Mouse (Mus musculus) layer of hippocampus, adult 8-10 months (tissue): Measurements from ENCODE around the gene Kcnj6. TPM values are rescaled to one million over a fixed set of nuclear protein-coding genes. Genes with fewer than 3 reads are reported as not detected.

ENCODE experiments used
- DNase-seq, 2 experiments: peaks; one replicate each; pipeline ENCODE4 v3.0.0; 2022; ENCODE audit warnings: low spot score in 2 of 2
- total RNA-seq, 4 experiments: library from RNA; stranded (reverse); gene quantifications; 2 replicates each; pipeline ENCODE4 v1.2.4; 2022

Gene Kcnj6
- total RNA-seq, 4 experiments from 2014 or later, result 96.6 to 128 (median 116) TPM

DNA sequence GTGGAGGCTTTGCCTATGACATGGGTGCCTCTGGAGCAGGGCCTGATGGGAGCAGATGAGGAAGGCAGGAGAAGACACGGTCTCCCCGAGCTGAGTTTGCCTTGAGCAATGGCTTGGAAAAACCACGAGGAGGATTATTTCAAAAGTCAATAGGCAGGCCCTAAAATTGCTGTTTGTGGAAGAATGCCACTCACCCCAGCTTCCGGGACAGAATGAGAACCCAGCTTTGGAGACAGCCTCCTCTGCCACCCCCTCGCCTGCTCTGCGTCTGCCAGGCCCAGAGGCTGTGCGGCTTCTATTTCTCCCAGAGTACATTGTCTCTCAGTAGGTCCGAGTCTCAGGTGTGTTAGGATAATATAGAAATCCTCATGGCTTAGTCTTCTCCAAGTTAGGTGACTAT, 64.8 kb downstream of the Kcnj6 start:
- DNase-seq, result peak; percentile 63 to 73

DNA sequence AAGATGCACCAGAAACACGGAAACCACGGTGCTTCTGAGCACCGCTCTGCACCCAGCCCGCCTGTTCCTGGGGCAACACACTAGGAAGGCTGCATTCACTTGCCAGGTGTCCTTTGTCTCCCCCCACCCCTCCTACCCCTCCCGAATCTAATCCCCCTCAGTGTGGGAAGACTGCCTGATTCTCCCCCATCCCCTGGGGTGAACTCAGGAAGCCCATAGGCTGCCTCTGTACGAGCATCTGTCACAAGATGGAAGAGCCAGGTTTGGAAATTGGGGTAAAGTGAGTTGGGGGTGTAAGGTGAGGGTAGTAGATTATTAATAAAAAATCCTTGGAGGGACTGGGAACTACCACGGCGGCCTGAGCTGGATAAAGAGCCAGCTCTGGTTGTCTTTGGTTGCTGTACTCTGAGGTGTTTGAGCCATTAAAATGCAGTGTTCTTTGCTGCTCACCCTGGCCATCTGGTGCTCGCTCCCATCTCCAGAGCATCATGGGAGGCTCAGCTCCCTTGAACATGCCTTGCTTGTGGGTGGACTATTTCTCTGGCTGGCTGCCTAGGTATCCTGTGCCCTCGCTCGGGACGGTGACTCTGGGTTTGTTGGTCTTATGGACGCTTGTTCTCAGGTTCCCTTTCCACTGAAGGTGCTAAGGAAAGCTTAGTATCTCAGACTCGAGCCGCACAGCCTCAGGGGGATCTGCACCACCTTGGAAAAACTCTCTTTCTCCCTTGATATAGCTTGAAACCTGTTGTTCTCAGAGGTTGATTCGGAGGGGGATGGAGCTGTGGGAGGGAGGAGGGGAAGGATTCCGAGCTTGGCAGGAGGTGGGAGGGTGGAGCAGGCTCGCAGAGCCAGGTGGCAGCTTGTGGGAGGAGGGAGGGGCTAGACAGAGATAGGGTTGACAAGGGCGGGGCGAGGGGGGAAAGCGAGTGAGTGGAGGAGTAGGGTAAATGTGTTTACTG, 65.9 kb downstream of the Kcnj6 start:
- peak; percentile 72 to 78 for DNase-seq

DNA sequence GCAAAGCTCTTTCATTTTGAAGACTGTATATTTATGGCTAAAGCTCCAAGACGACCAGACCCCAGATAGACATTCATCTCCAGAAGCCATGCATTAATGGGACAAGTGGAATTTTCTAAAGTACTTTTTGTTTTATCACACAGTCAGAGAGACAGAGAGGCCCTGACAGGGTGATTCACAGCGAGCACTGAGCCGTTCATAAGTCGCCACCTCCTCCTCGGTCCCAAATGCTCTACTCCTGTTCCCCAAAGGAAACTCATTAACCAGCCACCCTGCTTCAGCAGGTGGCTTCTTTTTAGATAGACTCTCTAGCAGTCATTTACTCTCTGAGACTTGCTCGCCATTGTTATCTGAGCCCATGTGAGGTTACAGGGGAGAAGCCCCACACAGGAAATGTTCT, 72.1 kb downstream of the Kcnj6 start:
- no peak for DNase-seq

DNA sequence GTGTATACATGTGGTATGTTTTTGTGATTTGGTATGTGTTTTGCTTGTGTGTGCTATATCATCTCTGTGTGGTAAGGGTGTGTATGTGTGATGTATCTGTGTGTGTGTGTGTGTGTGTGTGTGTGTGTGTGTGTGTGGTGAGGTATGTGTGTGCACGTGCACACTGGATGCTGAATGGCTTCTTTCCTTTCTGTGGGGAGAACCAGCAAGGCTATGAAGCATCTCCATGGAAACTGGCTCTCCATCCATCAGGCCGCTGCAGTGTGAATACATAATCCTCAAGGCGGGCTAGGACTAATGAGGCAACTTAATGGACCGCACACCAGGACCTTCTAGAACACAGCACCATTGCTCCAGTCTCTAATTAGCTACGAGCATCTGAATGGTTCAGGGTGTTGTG, 78.3 kb downstream of the Kcnj6 start:
- peak; percentile 44 to 49 for DNase-seq

DNA sequence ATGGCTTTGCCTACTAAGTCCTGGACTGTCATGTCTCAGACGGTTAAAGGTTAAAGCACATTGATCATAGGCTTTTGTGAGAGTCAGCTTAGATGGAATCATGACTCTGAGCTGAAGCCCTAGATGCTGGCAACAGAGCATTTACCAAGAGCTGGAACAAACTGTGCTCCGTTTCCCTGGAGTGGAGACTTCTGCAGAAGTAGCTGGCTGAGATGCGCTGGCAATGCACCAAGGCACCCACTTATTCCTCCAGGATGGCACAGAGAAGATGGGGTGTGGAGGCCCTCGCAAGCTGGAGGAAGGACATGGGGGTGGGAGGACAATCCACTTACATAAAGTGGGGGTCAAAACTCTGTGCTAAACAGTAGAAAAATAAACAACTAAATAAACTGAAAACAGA, 91.5 kb downstream of the Kcnj6 start:
- DNase-seq, result peak in 1 of 2 experiments; percentile 66

DNA sequence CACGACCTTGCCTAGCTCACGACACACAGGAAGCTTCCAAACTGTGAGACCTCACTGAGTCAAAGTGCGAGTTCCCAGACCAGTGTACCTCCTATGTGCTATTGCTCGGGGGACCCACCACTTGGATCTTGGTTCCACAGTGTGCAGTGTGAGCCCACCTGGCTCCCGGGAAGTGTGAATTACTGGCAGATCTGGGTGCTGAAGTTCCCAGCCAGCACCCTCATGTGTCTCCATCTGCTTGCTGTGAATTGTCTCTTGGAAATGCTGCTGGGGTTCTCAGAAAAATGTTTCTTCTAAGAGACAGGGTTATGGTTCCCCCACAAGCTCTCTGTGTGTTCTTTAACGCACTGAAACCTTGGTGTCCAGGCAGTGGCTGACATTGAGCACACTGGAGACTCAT, 98.7 kb downstream of the Kcnj6 start:
- DNase-seq, result peak in 1 of 2 experiments; percentile 58

DNA sequence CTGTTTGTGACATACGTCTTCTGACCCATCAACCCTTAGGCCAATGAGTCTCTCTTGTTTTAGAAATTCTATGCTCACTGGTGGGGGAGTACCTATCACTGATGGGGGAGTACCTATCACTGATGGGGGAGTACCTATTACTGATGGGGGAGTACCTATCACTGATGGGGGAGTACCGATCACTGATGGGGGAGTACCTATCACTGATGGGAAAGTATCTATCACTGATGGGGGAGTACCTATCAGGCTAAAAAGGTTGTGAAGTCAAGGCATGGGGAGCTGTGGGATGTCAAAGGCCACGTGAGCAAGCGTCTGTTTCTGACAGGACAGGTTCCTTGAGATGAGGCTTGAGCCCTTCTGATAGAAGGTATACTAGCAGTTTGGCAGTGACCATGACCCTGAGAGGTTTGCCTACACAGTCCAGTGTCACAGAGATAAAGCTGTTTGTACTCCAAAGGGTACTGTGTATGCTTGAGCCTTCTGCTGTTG, 105.3 kb downstream of the Kcnj6 start:
- DNase-seq, result no peak

DNA sequence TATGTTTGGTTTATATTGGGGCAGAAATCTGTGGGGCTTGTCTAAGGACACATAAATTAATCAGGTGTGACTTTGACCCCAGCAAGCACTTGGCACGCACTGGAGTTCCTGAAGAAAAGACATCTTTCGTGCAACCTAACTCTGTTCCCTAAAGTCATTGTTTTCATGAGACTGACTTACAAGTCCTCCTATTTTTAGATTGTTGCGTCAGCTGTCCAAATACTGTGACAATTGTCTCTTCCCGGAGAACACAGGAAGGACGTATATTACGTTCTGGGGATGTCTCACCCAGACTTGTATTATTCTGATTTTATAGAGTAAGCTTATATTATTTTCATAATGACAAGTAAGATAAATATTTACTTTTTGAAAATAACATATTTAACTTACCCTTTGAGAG, 106.9 kb downstream of the Kcnj6 start:
- no peak for DNase-seq

DNA sequence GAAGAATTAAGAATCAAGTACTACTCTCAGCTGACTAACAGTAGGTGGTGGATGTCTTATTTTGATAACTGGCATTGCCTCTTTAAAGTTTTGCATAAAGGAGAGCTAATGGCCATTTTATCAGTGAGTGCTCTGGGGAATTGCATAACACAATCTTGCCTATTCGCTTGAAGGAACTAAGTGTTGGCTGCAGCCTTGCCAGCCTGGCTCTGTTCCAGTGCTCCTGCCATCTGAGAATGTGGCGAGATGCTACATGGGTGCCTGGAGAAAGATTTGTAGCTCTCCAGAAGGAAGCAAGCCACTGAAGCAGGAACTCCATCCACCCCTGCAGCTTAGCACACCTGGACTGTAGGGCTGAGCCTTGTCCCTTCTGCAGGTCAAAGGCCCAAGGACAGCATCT, 107.4 kb downstream of the Kcnj6 start:
- DNase-seq, result peak in 1 of 2 experiments; percentile 57

DNA sequence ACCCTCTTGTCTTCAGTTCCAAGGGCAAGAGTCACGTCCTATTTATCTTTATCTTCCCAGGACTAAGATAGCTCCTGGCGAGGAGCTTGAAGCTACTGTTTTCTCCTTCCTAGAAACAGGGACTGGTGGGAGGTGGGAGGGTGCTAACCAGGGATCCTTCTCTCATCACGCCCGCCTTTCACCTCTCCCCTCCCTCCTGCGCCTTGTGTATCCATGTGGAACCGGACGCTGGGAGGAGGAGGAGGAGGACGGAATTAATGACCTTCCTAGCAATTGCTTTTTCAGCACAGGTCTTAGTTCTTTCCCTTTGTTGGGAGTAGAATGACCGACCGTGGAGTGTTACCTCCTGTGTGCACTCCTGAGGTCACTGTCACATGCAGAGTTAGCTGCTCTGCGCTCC, 108.9 kb downstream of the Kcnj6 start:
- no peak for DNase-seq

DNA sequence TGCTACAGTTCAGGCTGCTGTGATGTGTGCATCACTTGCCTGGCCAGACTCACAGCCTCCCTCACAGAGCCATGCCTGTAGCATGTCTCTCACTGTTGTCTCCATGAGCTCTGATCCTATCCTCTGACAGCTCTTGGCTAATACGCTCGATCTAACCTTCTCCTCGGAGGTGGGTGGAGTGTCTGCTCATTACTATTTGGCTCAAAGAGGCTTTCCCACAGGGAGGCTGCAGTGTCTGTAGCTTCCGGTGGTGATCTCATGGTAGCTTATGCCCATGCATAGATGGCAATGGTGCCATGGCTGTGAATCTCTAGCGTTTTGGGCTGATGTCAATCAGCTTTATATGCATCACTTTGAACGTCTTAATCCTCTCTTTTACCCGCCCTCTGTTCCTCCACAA, 111.1 kb downstream of the Kcnj6 start:
- DNase-seq, result no peak

DNA sequence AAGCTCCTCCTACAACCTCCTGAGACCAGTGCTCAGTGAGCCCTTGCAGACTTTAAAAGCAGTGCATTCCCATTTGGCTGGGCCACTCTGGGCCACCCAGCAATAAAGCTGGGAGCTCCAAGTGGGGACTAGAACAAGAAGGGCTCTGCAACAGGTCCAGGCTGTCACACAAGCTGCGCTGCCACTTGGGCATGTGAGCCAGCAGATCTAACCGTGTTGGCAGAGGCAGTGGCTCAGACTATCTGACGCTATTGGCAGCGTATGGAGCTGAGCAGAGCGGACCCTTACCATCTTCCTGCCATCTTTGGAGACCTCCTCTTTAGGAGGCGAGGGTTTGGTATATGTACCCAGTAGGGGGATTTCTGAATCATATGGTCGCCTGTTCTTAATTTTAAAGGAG, 112.4 kb downstream of the Kcnj6 start:
- DNase-seq, result peak; percentile 80 to 81

DNA sequence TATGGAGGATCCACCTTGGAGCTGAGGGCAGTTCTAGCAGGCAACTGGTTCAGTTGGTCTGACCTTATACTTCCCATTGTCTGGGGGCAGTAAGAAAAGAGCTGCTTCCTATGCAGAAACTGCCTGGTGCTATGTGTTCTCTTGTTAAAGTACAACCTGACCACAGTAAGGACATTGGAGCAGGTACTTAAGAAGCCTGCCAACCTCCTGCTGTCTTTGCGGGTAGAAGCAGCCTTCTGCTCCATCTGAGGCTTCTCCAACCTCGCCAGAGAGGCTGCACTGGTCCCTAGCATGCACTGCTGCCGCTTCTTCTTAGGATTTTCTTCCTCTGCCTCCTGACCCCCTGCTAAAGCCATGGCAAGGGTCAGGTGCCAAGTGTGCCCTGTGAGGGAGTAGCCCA, 113.6 kb downstream of the Kcnj6 start:
- no peak for DNase-seq

DNA sequence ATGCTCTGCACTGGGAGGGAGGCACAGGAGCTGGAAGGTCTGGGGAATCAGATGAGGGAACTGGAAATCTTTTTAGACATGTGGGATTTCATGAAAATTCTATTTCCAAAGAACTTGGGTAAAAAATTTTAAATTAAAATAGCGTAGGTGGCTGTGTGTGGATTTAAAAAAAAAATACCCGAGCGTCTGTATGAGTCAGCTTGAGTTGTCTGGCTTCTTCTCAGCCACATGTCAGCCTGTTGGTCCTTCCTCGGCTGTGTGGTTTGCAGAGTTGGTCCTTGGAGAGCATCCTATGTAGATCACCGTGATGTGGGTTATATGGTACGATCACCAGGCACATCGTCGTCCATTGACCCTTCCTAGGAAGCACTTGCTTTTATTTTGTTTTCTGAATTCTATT, 114.3 kb downstream of the Kcnj6 start:
- DNase-seq, result peak in 1 of 2 experiments; percentile 56

DNA sequence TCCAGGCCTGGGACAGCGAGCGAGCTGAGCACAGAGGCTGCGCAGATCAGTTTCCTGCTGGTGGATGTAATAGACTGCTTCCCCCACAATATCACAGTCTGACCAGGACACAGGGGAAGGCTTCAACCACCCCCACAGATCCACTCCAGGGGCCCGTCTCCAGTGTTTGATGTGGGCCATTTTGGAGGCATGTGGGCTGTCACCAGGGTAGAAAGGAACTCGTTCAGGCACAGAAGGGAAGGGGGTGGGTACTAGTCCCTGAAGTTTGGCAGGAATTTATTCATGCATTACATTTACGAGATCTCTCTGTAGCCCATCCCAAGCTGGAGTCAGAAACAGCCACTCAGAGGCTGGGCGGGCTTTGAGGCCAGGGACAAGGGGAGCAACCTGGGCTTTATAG, 115.4 kb downstream of the Kcnj6 start:
- peak; percentile 53 to 58 for DNase-seq

DNA sequence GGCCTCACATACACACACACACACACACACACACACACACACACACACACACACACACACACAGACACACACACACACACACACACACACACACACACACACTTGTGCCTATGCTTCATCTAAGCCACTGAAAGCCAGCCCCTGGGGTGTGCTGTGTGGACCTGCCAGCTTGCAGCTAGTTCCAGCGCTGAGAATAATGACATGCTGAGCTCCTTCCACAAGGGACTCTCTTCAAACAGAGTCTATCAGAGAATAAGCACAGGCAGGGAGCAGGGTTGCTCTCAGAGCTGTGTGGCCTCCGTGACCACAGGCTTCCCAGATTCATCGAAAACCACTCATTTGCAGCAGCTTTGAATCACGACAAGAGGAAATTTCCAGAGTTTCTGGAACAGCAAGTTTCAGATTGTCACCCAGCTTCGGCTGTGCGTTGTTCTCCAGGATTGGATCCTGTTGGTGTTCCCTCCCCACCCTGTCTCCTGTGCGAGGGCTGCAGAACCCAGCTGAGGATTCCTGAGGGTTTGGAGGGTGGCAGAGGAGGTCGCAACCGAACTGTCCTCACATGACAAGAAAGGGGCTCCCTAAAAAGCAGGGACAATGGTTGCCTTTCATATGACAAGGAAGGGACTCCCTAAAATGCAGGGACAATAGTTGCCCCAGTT, 124.8 kb downstream of the Kcnj6 start:
- no peak for DNase-seq

DNA sequence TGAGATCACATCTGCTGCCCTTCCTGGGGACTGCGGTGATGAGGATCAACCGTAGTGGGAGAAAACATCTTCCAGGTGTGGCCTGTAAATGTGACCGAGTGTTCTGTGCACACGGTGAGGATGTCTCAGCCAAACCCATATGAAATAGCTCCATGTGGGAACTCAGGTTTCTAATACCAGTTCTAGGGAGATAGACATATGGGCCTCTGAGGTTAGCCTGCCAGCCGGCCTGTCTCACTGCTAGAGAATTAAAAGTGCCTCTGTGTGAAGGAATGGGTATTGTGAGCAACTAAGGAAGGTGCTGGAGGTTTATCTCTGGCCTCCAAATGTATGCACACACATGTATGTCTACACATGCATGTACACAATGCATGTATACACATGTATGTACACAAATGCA, 129.1 kb downstream of the Kcnj6 start:
- no peak for DNase-seq

DNA sequence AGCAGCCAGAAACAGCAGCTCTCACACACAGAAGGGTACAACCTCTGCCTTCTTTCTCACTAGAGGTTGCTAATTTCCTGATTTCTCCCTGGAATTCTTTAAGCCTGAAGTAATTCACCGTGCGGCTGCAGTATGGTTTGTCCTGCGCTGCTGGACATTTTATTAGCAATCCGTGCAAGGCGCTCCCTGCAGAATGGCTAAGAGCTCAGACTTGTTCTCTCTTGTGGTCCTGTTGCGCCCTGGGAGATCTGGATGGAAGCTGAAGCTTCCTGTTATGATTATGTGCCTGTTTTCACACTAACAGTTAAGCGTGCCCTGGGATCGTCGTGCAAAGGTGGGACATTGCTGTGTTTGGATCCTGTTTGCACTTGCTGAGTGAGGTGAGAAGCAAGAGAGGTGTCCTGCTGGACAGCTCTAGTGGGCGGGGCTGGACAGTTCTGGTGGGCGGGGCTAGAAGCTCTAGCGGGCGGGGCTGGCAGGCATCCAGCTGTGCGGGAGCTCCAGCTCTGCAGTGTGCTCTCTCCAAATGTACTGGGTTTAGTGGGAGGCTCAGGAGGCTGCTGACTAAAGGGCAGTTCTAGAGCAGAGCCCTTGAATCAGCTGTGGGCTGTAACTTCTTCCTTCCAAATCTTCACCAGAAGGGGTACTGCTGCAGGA, 131.1 kb downstream of the Kcnj6 start:
- DNase-seq, result no peak

DNA sequence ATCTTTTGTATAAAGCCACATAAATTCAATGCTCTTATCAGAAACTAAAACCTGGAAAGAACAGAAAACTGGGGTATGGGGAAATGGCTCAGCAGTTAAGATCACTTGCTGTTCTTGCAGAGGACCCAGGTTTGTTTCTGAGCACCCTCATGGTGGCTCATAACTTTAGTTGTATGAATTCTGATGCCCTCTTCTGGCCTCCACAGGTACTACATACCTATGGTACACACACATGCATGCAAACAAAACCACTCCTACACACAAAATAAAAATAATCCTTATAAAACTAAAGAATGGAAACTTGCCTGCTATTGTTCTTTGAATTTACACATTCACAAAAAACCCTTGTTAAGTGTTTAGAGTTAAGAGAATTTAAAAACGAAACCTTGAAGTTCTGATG, 131.7 kb downstream of the Kcnj6 start:
- DNase-seq, result no peak

DNA sequence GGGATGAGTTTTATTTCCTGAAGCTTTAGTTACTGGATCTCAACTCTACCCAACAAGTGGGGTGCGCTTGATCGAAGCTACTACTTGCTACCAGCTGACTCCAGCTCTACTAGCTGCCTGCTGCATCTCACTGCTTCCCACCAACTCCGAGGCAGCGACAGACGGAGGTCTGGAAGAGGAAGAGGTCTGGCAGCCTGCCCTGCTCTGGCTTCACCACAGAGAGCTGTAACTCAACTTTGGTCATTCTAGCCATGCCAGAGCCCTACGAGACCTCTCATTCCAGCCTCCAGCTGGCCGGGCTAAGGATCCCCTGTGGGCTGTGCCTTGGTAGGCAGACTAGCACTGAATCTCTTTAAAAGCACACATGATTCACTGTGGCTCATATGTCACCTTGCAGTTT, 132.4 kb downstream of the Kcnj6 start:
- DNase-seq, result no peak

DNA sequence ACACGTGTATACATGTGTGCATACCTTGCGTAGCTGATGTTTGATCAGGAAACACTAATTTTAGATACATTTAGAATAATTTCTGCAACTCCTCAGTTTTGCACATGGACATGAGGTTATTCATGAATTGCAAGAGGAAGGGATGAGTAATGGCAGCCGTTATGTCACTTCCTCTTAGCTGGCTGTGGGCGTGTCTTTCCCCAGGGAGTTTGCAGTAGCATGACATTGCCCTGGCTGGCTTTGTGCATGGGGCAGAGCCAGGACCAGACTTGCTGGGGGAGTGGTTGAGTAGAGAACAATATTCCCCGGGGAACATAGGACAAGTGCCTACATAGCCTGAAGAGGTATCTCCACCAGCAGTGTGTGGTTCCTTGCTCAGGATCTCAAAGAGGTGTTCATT, 134.0 kb downstream of the Kcnj6 start:
- DNase-seq, result no peak

DNA sequence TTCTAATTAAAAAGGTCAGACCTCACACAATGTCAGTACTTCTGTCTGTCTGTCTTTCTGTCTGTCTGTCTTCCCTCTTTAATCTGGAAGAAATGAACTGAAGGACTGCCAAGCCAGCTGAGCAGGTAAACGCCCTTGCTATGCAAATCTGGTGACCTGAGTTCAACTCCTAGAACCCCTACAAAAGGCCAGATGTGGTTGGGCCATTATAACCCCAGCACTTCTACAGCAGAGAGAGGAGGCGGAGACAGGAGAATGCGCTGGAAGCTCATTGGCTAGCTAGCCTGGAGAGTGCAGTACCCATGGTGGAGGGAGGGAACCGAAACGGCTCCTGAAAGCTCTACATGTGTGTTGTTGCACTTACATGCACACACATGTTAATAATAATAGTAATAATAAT, 141.5 kb downstream of the Kcnj6 start:
- DNase-seq, result no peak
